Mouse (Mus musculus): ENCODE results near the gene Pianp.

GRCm38 (mm10) chr6:124958127-124958526 is 38.4 kb upstream of the Pianp start:
- no peak for TF ChIP-seq CTCF (IDR thresholded peaks at IDR 0.05; ENCODE audit: insufficient read depth, low read length)
- no peak for TF ChIP-seq POLR2A (IDR thresholded peaks at IDR 0.05; ENCODE audit: borderline replicate concordance, extremely low read depth, low read depth, low read length)
